Mouse (Mus musculus) forebrain, embryonic 13.5 days (tissue): ENCODE results near the gene Matn4. TPM values are rescaled to one million over a fixed set of nuclear protein-coding genes. Genes with fewer than 3 reads are reported as not detected.

Experiments used
- ATAC-seq: fragments of 200-750 bp; cut with Nextera tagmentation; 2 replicates; pipeline ENCODE4 v1.8.0; 2017
- H3K27ac ChIP-seq: fragments of 300-500 bp; sonication (generic); 2 replicates; pipeline ENCODE4 v1.5.1; 2015; ENCODE audit warnings: inconsistent platforms, mild to moderate bottlenecking, moderate library complexity
- H3K27me3 ChIP-seq: fragments of 300-500 bp; sonication (generic); 2 replicates; pipeline ENCODE4 v1.6.1; 2015; ENCODE audit warnings: mild to moderate bottlenecking, inconsistent platforms
- H3K36me3 ChIP-seq: fragments of 300-500 bp; sonication (generic); 2 replicates; pipeline ENCODE4 v1.6.1; 2015; ENCODE audit warnings: mild to moderate bottlenecking, inconsistent platforms; ENCODE audit not compliant: poor library complexity, severe bottlenecking
- H3K4me1 ChIP-seq: fragments of 300-500 bp; sonication (generic); 2 replicates; pipeline ENCODE4 v1.6.1; 2015; ENCODE audit warnings: inconsistent platforms
- H3K4me2 ChIP-seq: fragments of 300-500 bp; sonication (generic); 2 replicates; pipeline ENCODE4 v1.6.1; 2015; ENCODE audit warnings: inconsistent platforms, mild to moderate bottlenecking, moderate library complexity
- H3K4me3 ChIP-seq: fragments of 300-500 bp; sonication (generic); 2 replicates; pipeline ENCODE4 v1.5.1; 2015; ENCODE audit warnings: mild to moderate bottlenecking, inconsistent platforms
- H3K9ac ChIP-seq: fragments of 300-500 bp; sonication (generic); 2 replicates; pipeline ENCODE4 v1.6.1; 2015; ENCODE audit warnings: mild to moderate bottlenecking, inconsistent platforms
- H3K9me3 ChIP-seq: fragments of 300-500 bp; sonication (generic); replicated peaks from 2 replicates; pipeline ENCODE4 v1.6.1; 2016; ENCODE audit warnings: inconsistent platforms
- WGBS: fragments of 180-500 bp; shearing (Covaris S2); methylation state at CpG from one replicate; pipeline ENCODE4 v1.1.7; 2015; 5-methylcytosine and 5-hydroxymethylcytosine counted together
- polyA plus RNA-seq: library from polyadenylated mRNA; unstranded; fragments of >200 nt; fragmentation: Nextera tagmentation; extraction: Ambion mirVana; gene quantifications from 2 replicates; pipeline ENCODE4 v1.2.1, GENCODE M21; 2015

Matn4 gene
- polyA plus RNA-seq, 1 experiment from 2014 or later, result 0.15 TPM

- Histone ChIP-seq H3K27me3 (no peaks in the 10 kb centered on the region), H3K4me1 (peaks cover 3% of the 10 kb centered on the region; the same call in 1 of the 2 replicates), H3K4me3 (no peak overlapping the region), H3K9me3 (no peaks in the 10 kb centered on the region), H3K36me3 (no peaks in the 10 kb centered on the region), H3K4me2 (no peak overlapping the region), H3K27ac (no peak overlapping the region), H3K9ac (no peak overlapping the region)
- ATAC-seq, result no peak
- 81% methylated on average over 9 of the region's 9 CpGs for WGBS
These were observed 28.4 kb upstream of the Matn4 start for GRCm38 (mm10) chr2:164433278-164433895.

GRCm38 (mm10) chr2:164432541-164433191, 27.7 kb upstream of the Matn4 start:
- Histone ChIP-seq H3K4me2 (no peak overlapping the region), H3K36me3 (no peaks in the 10 kb centered on the region), H3K27ac (no peak overlapping the region), H3K4me3 (no peak overlapping the region), H3K4me1 (peaks cover 3% of the 10 kb centered on the region; the same call in 1 of the 2 replicates), H3K9ac (no peak overlapping the region), H3K9me3 (no peaks in the 10 kb centered on the region), H3K27me3 (no peaks in the 10 kb centered on the region)
- no peak for ATAC-seq
- 43% methylated on average over 22 of the region's 22 CpGs for WGBS

- no peak overlapping the region for H3K4me2 ChIP-seq
- H3K27me3 ChIP-seq, result no peaks in the 10 kb centered on the region
- peaks cover 3% of the 10 kb centered on the region; the same call in 1 of the 2 replicates for H3K4me1 ChIP-seq
- no peak overlapping the region for H3K27ac ChIP-seq
- no peak overlapping the region for H3K4me3 ChIP-seq
- H3K9me3 ChIP-seq, result no peaks in the 10 kb centered on the region
- 70% methylated on average over 9 of the region's 9 CpGs for WGBS
- ATAC-seq, result no peak
- no peaks in the 10 kb centered on the region for H3K36me3 ChIP-seq
- H3K9ac ChIP-seq, result no peak overlapping the region
These were observed 26.9 kb upstream of the Matn4 start for GRCm38 (mm10) chr2:164431676-164432465.

GRCm38 (mm10) chr2:164430697-164431096, 25.7 kb upstream of the Matn4 start:
- no peak overlapping the region for H3K4me2 ChIP-seq
- no peaks in the 10 kb centered on the region for H3K27me3 ChIP-seq
- 17% methylated on average over 7 of the region's 7 CpGs for WGBS
- no peak overlapping the region for H3K4me3 ChIP-seq
- no peaks in the 10 kb centered on the region for H3K9me3 ChIP-seq
- peaks cover 3% of the 10 kb centered on the region; the same call in 1 of the 2 replicates for H3K4me1 ChIP-seq
- no peak for ATAC-seq
- H3K36me3 ChIP-seq, result no peaks in the 10 kb centered on the region
- no peak overlapping the region for H3K27ac ChIP-seq
- no peak overlapping the region for H3K9ac ChIP-seq

- H3K27ac ChIP-seq, result no peak overlapping the region
- no peak overlapping the region for H3K4me3 ChIP-seq
- H3K9ac ChIP-seq, result no peak overlapping the region
- H3K9me3 ChIP-seq, result no peaks in the 10 kb centered on the region
- peaks cover 3% of the 10 kb centered on the region; the same call in 1 of the 2 replicates for H3K4me1 ChIP-seq
- H3K27me3 ChIP-seq, result no peaks in the 10 kb centered on the region
- H3K4me2 ChIP-seq, result no peak overlapping the region
- ATAC-seq, result no peak
- H3K36me3 ChIP-seq, result no peaks in the 10 kb centered on the region
- WGBS, result 44% methylated on average over 15 of the region's 15 CpGs
These were observed 25.1 kb upstream of the Matn4 start for GRCm38 (mm10) chr2:164429881-164430615.

GRCm38 (mm10) chr2:164428451-164428850, 23.5 kb upstream of the Matn4 start:
- Histone ChIP-seq H3K27ac (no peak overlapping the region), H3K9ac (no peak overlapping the region), H3K4me2 (no peak overlapping the region), H3K27me3 (no peaks in the 10 kb centered on the region), H3K9me3 (no peaks in the 10 kb centered on the region), H3K36me3 (no peaks in the 10 kb centered on the region), H3K4me3 (no peak overlapping the region), H3K4me1 (peaks cover 3% of the 10 kb centered on the region; the same call in 1 of the 2 replicates)
- no peak for ATAC-seq
- WGBS, result 41% methylated on average over 5 of the region's 5 CpGs

GRCm38 (mm10) chr2:164426952-164427351, 22.0 kb upstream of the Matn4 start:
- WGBS, result 80% methylated on average over 5 of the region's 5 CpGs

GRCm38 (mm10) chr2:164426121-164426520, 21.2 kb upstream of the Matn4 start:
- no peaks in the 10 kb centered on the region for H3K27me3 ChIP-seq
- no peak overlapping the region for H3K27ac ChIP-seq
- no peak overlapping the region for H3K4me2 ChIP-seq
- no peak overlapping the region for H3K4me3 ChIP-seq
- no peaks in the 10 kb centered on the region for H3K9me3 ChIP-seq
- H3K4me1 ChIP-seq, result peaks cover 3% of the 10 kb centered on the region; the same call in 1 of the 2 replicates
- WGBS, result 36% methylated on average over 12 of the region's 12 CpGs
- no peak for ATAC-seq
- H3K36me3 ChIP-seq, result no peaks in the 10 kb centered on the region
- no peak overlapping the region for H3K9ac ChIP-seq

More at GRCm38 (mm10) chr2:164426952-164427351, 22.0 kb upstream of the Matn4 start:
- Histone ChIP-seq H3K9ac (no peak overlapping the region), H3K27me3 (no peaks in the 10 kb centered on the region), H3K4me2 (no peak overlapping the region), H3K4me1 (peaks cover 3% of the 10 kb centered on the region; the same call in 1 of the 2 replicates), H3K27ac (no peak overlapping the region), H3K4me3 (no peak overlapping the region), H3K9me3 (no peaks in the 10 kb centered on the region), H3K36me3 (no peaks in the 10 kb centered on the region)
- no peak for ATAC-seq

GRCm38 (mm10) chr2:164425401-164425800, 20.4 kb upstream of the Matn4 start:
- H3K9me3 ChIP-seq, result no peaks in the 10 kb centered on the region
- no peak overlapping the region for H3K4me2 ChIP-seq
- H3K9ac ChIP-seq, result no peak overlapping the region
- WGBS, result 81% methylated on average over 5 of the region's 5 CpGs
- no peak overlapping the region for H3K27ac ChIP-seq
- ATAC-seq, result no peak
- no peaks in the 10 kb centered on the region for H3K27me3 ChIP-seq
- H3K4me3 ChIP-seq, result no peak overlapping the region
- H3K4me1 ChIP-seq, result no peaks in the 10 kb centered on the region
- H3K36me3 ChIP-seq, result no peaks in the 10 kb centered on the region

- Histone ChIP-seq H3K9ac (no peak overlapping the region), H3K4me2 (no peak overlapping the region), H3K27ac (no peak overlapping the region), H3K9me3 (no peaks in the 10 kb centered on the region), H3K27me3 (no peaks in the 10 kb centered on the region), H3K4me3 (no peak overlapping the region), H3K36me3 (no peaks in the 10 kb centered on the region), H3K4me1 (no peaks in the 10 kb centered on the region)
- 92% methylated on average over 8 of the region's 8 CpGs for WGBS
- no peak for ATAC-seq
These were observed 19.4 kb upstream of the Matn4 start for GRCm38 (mm10) chr2:164424406-164424805.

- Histone ChIP-seq H3K4me2 (no peak overlapping the region), H3K27me3 (no peaks in the 10 kb centered on the region; the same call in 1 of the 2 replicates), H3K9me3 (no peaks in the 10 kb centered on the region), H3K27ac (no peak overlapping the region), H3K36me3 (no peaks in the 10 kb centered on the region), H3K4me3 (no peak overlapping the region), H3K4me1 (no peaks in the 10 kb centered on the region), H3K9ac (no peak overlapping the region)
- ATAC-seq, result no peak
- 90% methylated on average over 11 of the region's 11 CpGs for WGBS
These were observed 18.5 kb upstream of the Matn4 start for GRCm38 (mm10) chr2:164423464-164423863.
